Mouse (Mus musculus) liver, embryonic 14.5 days (tissue): Measurements from ENCODE around the gene Nisch. TPM values are rescaled to one million over a fixed set of nuclear protein-coding genes. Genes with fewer than 3 reads are reported as not detected.
A peak's percentile ranks its signal among the peaks of the same experiment; 100 is the strongest.

Experiments used
- ATAC-seq: fragments of 200-750 bp; cut with Nextera tagmentation; 2 replicates; pipeline ENCODE4 v1.8.0; 2017; ENCODE audit warnings: moderate number of reproducible peaks, mild to moderate bottlenecking, moderate library complexity; ENCODE audit not compliant: insufficient read depth
- DNase-seq, 3 experiments: peaks; one replicate each; pipeline ENCODE4 v3.0.0-alpha.2; 2012 to 2013; ENCODE audit warnings: low read depth in 3 of 3, low spot score in 3 of 3
- H3K27ac ChIP-seq: fragments of 300-500 bp; sonication (generic); 2 replicates; pipeline ENCODE4 v1.5.1; 2014; ENCODE audit warnings: moderate library complexity, mild to moderate bottlenecking, control low read depth, inconsistent platforms
- H3K27me3 ChIP-seq: fragments of 300-500 bp; sonication (generic); 2 replicates; pipeline ENCODE4 v1.6.1; 2014; ENCODE audit warnings: mild to moderate bottlenecking, low read length, moderate library complexity; ENCODE audit not compliant: control insufficient read depth, insufficient read depth
- H3K36me3 ChIP-seq: fragments of 300-500 bp; sonication (generic); replicated peaks from 2 replicates; pipeline ENCODE4 v1.6.1; 2014; ENCODE audit warnings: low read depth; ENCODE audit not compliant: control insufficient read depth, insufficient read depth
- H3K4me1 ChIP-seq, 2 experiments: fragments of 200-500 bp in 1 of 2; fragments of 300-500 bp in 1 of 2; sonication (generic) in 1 of 2; replicated peaks; 2 replicates each; pipeline ENCODE4 v1.6.1; 2012 to 2014; ENCODE audit warnings: antibody characterized with exemption in 1 of 2, inconsistent platforms in 1 of 2, low read length in 1 of 2; ENCODE audit not compliant: control insufficient read depth in 2 of 2, insufficient read depth in 2 of 2
- H3K4me2 ChIP-seq: fragments of 300-500 bp; sonication (generic); 2 replicates; pipeline ENCODE4 v1.6.1; 2014; ENCODE audit warnings: low read depth, mild to moderate bottlenecking, control low read depth, moderate library complexity
- H3K4me3 ChIP-seq, 2 experiments: fragments of 200-500 bp in 1 of 2; fragments of 300-500 bp in 1 of 2; sonication (generic) in 1 of 2; 2 replicates each; pipeline ENCODE4 v1.5.1; 2012 to 2014; ENCODE audit warnings: low read depth in 2 of 2, low read length in 2 of 2, mild to moderate bottlenecking in 2 of 2, control low read depth in 1 of 2, inconsistent platforms in 1 of 2, moderate library complexity in 1 of 2; ENCODE audit not compliant: insufficient read depth in 1 of 2
- H3K9ac ChIP-seq: fragments of 300-500 bp; sonication (generic); replicated peaks from 2 replicates; pipeline ENCODE4 v1.6.1; 2014; ENCODE audit warnings: mild to moderate bottlenecking, control low read depth, moderate library complexity
- H3K9me3 ChIP-seq: fragments of 300-500 bp; sonication (generic); 2 replicates; pipeline ENCODE4 v1.6.1; 2016; ENCODE audit warnings: low read length, mixed read lengths; ENCODE audit not compliant: control insufficient read depth
- CTCF ChIP-seq: IDR thresholded peaks from 2 replicates; pipeline ENCODE4 v1.5.1; 2016; ENCODE audit warnings: antibody characterized with exemption, low read depth, control low read depth
- EP300 ChIP-seq: IDR thresholded peaks from 2 replicates; pipeline ENCODE4 v1.6.1; 2016; ENCODE audit warnings: antibody characterized with exemption, low read depth
- WGBS: fragments of 180-500 bp; shearing (Covaris S2); extraction: QIAGEN DNeasy Blood & Tissue Kit; methylation state at CpG from one replicate; pipeline ENCODE4 v1.1.7; 2014; ENCODE audit not compliant: insufficient replicate concordance; 5-methylcytosine and 5-hydroxymethylcytosine counted together
- polyA plus RNA-seq, 2 experiments: library from polyadenylated mRNA; depleted of rRNA in 1 of 2; stranded (reverse) in 1 of 2; unstranded in 1 of 2; fragments of >200 nt; fragmentation: Nextera tagmentation in 1 of 2; extraction: Ambion mirVana in 1 of 2; gene quantifications; 2 replicates each; pipeline versions ENCODE4 v1.2.1 to v1.2.3; 2012 to 2014

Nisch gene
- polyA plus RNA-seq, 2 experiments, result 50.3 to 71.1 TPM

- TF ChIP-seq EP300 (no peak), CTCF (no peak)
- Histone ChIP-seq H3K4me3 (no peak overlapping the region), H3K9ac (no peak overlapping the region; the same call in 1 of the 2 replicates), H3K9me3 (no peaks in the 10 kb centered on the region), H3K4me2 (peak overlapping the region; percentile 75), H3K36me3 (peaks cover 11% of the 10 kb centered on the region), H3K27ac (peak overlapping the region; percentile 62), H3K4me1 (peaks cover 36% of the 10 kb centered on the region in 2 experiments), H3K27me3 (no peaks in the 10 kb centered on the region)
- ATAC-seq, result no peak
- WGBS, result 56% methylated on average over 9 of the region's 9 CpGs
- DNase-seq, result no peak
These were observed 91.4 kb downstream of the Nisch start for GRCm38 (mm10) chr14:31125106-31126075.

Other genes starting within 250 kb of the Nisch start
- gene Glt8d1, start 215.5 kb downstream of the Nisch start, polyA plus RNA-seq (2012; rRNA removed), result 12.6 and 18.4 TPM in 2 replicates
- gene Glt8d1, start 215.5 kb downstream of the Nisch start, polyA plus RNA-seq (2014; fragmentation: Nextera tagmentation; extraction: Ambion mirVana), result 17.5 and 17.7 TPM in 2 replicates
- gene Spcs1, start 215.3 kb downstream of the Nisch start, polyA plus RNA-seq (2012; rRNA removed), result 157 and 292 TPM in 2 replicates
- gene Spcs1, start 215.3 kb downstream of the Nisch start, polyA plus RNA-seq (2014; fragmentation: Nextera tagmentation; extraction: Ambion mirVana), result 307 and 323 TPM in 2 replicates
- 7.2 and 10.3 TPM in 2 replicates for gene Pbrm1, start 197.8 kb downstream of the Nisch start, polyA plus RNA-seq (2012; rRNA removed)
- gene Pbrm1, start 197.8 kb downstream of the Nisch start, polyA plus RNA-seq (2014; fragmentation: Nextera tagmentation; extraction: Ambion mirVana), result 35.3 and 36.9 TPM in 2 replicates
- gene Gnl3, start 197.8 kb downstream of the Nisch start, polyA plus RNA-seq (2012; rRNA removed), result 50.2 and 88.0 TPM in 2 replicates
- 90.8 and 91.8 TPM in 2 replicates for gene Gnl3, start 197.8 kb downstream of the Nisch start, polyA plus RNA-seq (2014; fragmentation: Nextera tagmentation; extraction: Ambion mirVana)
- gene Smim4, start 88.0 kb downstream of the Nisch start, polyA plus RNA-seq (2012; rRNA removed), result 21.4 and 26.7 TPM in 2 replicates
- 72.8 and 81.7 TPM in 2 replicates for gene Smim4, start 88.0 kb downstream of the Nisch start, polyA plus RNA-seq (2014; fragmentation: Nextera tagmentation; extraction: Ambion mirVana)
- 146 and 164 TPM in 2 replicates for gene Nt5dc2, start 85.9 kb downstream of the Nisch start, polyA plus RNA-seq (2012; rRNA removed)
- gene Nt5dc2, start 85.9 kb downstream of the Nisch start, polyA plus RNA-seq (2014; fragmentation: Nextera tagmentation; extraction: Ambion mirVana), result 161 and 173 TPM in 2 replicates
- gene Stab1, start 48.3 kb downstream of the Nisch start, polyA plus RNA-seq (2012; rRNA removed), result 18.9 and 19.9 TPM in 2 replicates
- 19.3 and 20.7 TPM in 2 replicates for gene Stab1, start 48.3 kb downstream of the Nisch start, polyA plus RNA-seq (2014; fragmentation: Nextera tagmentation; extraction: Ambion mirVana)
- gene Tnnc1, start 8.6 kb downstream of the Nisch start, polyA plus RNA-seq (2012; rRNA removed), result 18.2 and 22.2 TPM in 2 replicates
- gene Tnnc1, start 8.6 kb downstream of the Nisch start, polyA plus RNA-seq (2014; fragmentation: Nextera tagmentation; extraction: Ambion mirVana), result 37.5 and 41.2 TPM in 2 replicates
- gene Sema3g, start 914 bp upstream of the Nisch start, polyA plus RNA-seq (2012; rRNA removed), result 0.06 and 0.15 TPM in 2 replicates
- gene Sema3g, start 914 bp upstream of the Nisch start, polyA plus RNA-seq (2014; fragmentation: Nextera tagmentation; extraction: Ambion mirVana), result 0.05 TPM in 1 of 2 replicates, not detected in the other
- 2.1 and 3.1 TPM in 2 replicates for gene Phf7, start 34.4 kb upstream of the Nisch start, polyA plus RNA-seq (2012; rRNA removed)
- gene Phf7, start 34.4 kb upstream of the Nisch start, polyA plus RNA-seq (2014; fragmentation: Nextera tagmentation; extraction: Ambion mirVana), result 6.0 and 7.5 TPM in 2 replicates
- 22.1 and 24.4 TPM in 2 replicates for gene Bap1, start 34.5 kb upstream of the Nisch start, polyA plus RNA-seq (2012; rRNA removed)
- gene Bap1, start 34.5 kb upstream of the Nisch start, polyA plus RNA-seq (2014; fragmentation: Nextera tagmentation; extraction: Ambion mirVana), result 28.0 and 30.6 TPM in 2 replicates
- gene Dnah1, start 107.0 kb upstream of the Nisch start, polyA plus RNA-seq (2012; rRNA removed), result 0.11 and 0.13 TPM in 2 replicates
- gene Dnah1, start 107.0 kb upstream of the Nisch start, polyA plus RNA-seq (2014; fragmentation: Nextera tagmentation; extraction: Ambion mirVana), result 0.14 and 0.27 TPM in 2 replicates
- gene Capn7, start 119.7 kb upstream of the Nisch start, polyA plus RNA-seq (2012; rRNA removed), result 10.5 and 13.7 TPM in 2 replicates
- gene Capn7, start 119.7 kb upstream of the Nisch start, polyA plus RNA-seq (2014; fragmentation: Nextera tagmentation; extraction: Ambion mirVana), result 17.7 and 21.8 TPM in 2 replicates
- 9.8 and 14.7 TPM in 2 replicates for gene Sh3bp5, start 219.1 kb upstream of the Nisch start, polyA plus RNA-seq (2012; rRNA removed)
- gene Sh3bp5, start 219.1 kb upstream of the Nisch start, polyA plus RNA-seq (2014; fragmentation: Nextera tagmentation; extraction: Ambion mirVana), result 6.4 and 6.9 TPM in 2 replicates